Mouse (Mus musculus) liver, postnatal 0 days (tissue): ENCODE data around the gene Rnaseh2b. TPM values are rescaled to one million over a fixed set of nuclear protein-coding genes. Genes with fewer than 3 reads are reported as not detected.
A peak's percentile ranks its signal among the peaks of the same experiment; 100 is the strongest.

Experiments used
- ATAC-seq: fragments of 200-750 bp; cut with Nextera tagmentation; 2 replicates; pipeline ENCODE4 v1.8.0; 2017; ENCODE audit warnings: mild to moderate bottlenecking, moderate library complexity
- DNase-seq: peaks from one replicate; pipeline ENCODE4 v3.0.0-alpha.2; 2016
- H3K27ac ChIP-seq: fragments of 300-500 bp; sonication (generic); 2 replicates; pipeline ENCODE4 v1.5.1; 2014; ENCODE audit warnings: antibody characterized with exemption, moderate library complexity, mild to moderate bottlenecking, low read depth
- H3K27me3 ChIP-seq: fragments of 300-500 bp; sonication (generic); 2 replicates; pipeline ENCODE4 v1.6.1; 2014; ENCODE audit warnings: low read length, control low read depth, mixed read lengths; ENCODE audit not compliant: insufficient read depth
- H3K36me3 ChIP-seq: fragments of 300-500 bp; sonication (generic); replicated peaks from 2 replicates; pipeline ENCODE4 v1.6.1; 2014; ENCODE audit warnings: mild to moderate bottlenecking, control low read depth, low read length, moderate library complexity, mixed read lengths; ENCODE audit not compliant: insufficient read depth
- H3K4me1 ChIP-seq: fragments of 300-500 bp; sonication (generic); 2 replicates; pipeline ENCODE4 v1.6.1; 2014; ENCODE audit warnings: antibody characterized with exemption, mild to moderate bottlenecking, control low read depth; ENCODE audit not compliant: insufficient read depth
- H3K4me2 ChIP-seq: fragments of 300-500 bp; sonication (generic); 2 replicates; pipeline ENCODE4 v1.6.1; 2014; ENCODE audit warnings: low read depth, mild to moderate bottlenecking, low read length, moderate library complexity, mixed read lengths
- H3K4me3 ChIP-seq: fragments of 300-500 bp; sonication (generic); 2 replicates; pipeline ENCODE4 v1.5.1; 2014; ENCODE audit warnings: low read depth, low read length
- H3K9ac ChIP-seq: fragments of 300-500 bp; sonication (generic); replicated peaks from 2 replicates; pipeline ENCODE4 v1.6.1; 2014; ENCODE audit warnings: mild to moderate bottlenecking, moderate library complexity
- H3K9me3 ChIP-seq: fragments of 300-500 bp; sonication (generic); 2 replicates; pipeline ENCODE4 v1.6.1; 2016; ENCODE audit warnings: mild to moderate bottlenecking, control low read depth, low read length, mixed read lengths
- CTCF ChIP-seq: sonication (generic); IDR thresholded peaks from 2 replicates; pipeline ENCODE4 v1.5.1; 2016; ENCODE audit warnings: antibody characterized with exemption, low read depth
- EP300 ChIP-seq: IDR thresholded peaks from 2 replicates; pipeline ENCODE4 v1.6.1; 2016; ENCODE audit warnings: antibody characterized with exemption, low read depth, mild to moderate bottlenecking
- WGBS: fragments of 180-500 bp; shearing (Covaris S2); extraction: QIAGEN DNeasy Blood & Tissue Kit; methylation state at CpG from one replicate; pipeline ENCODE4 v1.1.7; 2014; ENCODE audit not compliant: insufficient replicate concordance; 5-methylcytosine and 5-hydroxymethylcytosine counted together
- polyA plus RNA-seq: library from polyadenylated mRNA; unstranded; fragments of >200 nt; fragmentation: Nextera tagmentation; extraction: Ambion mirVana; gene quantifications from 2 replicates; pipeline ENCODE4 v1.2.1, GENCODE M21; 2015

Gene Rnaseh2b
- 40.2 and 40.8 TPM in 2 replicates for polyA plus RNA-seq

DNA sequence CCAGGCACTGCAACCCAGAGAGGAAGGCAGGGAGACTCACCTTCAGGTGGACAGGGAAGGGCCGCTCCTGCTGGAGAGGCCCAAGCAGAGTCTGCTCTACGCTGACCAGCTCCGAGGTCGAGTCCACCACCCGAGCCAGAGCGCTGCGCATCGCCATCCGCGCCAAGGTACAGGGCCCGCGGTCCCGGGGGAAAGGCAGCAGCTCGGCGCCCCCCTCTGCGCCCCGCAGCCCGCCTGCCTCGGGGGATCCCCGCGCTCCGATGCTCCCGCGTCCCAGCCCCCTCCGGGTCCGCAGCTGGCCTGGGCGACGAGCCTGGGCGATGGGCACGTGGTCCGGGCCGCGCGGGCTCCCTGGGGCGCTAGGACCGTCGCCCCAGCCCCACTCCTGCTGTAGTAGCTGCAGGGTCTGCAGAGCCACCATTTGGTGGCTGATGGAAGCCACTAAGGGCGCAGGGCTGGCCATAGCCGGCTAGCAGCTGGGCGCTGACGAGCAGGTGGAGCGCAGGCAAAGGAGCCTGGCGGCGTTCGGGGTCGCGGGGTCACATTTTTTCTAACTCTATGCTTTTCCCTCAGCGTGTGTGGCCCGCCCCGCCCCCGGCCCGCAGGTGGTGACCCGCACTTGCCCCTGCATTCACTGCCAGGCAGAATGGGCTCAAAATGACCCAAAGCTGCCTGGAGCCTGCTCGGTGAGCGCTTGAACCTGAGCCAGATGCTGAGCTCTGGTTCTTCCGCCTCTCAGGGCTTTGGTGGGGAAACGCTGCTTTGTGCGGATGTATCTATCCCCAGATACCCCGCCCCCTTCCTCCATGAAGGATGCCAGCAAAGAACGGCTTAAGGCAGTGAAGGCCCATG lies at the start of gene Rnaseh2b, which contains the start of gene Dleu7:
TSS of gene Rnaseh2b (plus strand) at position 102 of the 852 bp plus-strand sequence.
TSS of gene Dleu7 (minus strand) at position 560 of the 852 bp plus-strand sequence.
- Histone ChIP-seq H3K4me3 (peak within 1 kb of the TSS; percentile 47), H3K36me3 (no peaks in the 10 kb centered on the region), H3K4me1 (peaks cover 7% of the 10 kb centered on the region), H3K27me3 (peaks cover 10% of the 10 kb centered on the region; the same call in 1 of the 2 replicates), H3K4me2 (peak within 1 kb of the TSS; percentile 79), H3K27ac (no peak within 1 kb of the TSS), H3K9ac (peak within 1 kb of the TSS; percentile 41), H3K9me3 (no peaks in the 10 kb centered on the region)
- DNase-seq = peak; percentile 27
- ATAC-seq = no peak; the same call in 1 of the 2 replicates
- no peak for TF ChIP-seq CTCF
- no peak for TF ChIP-seq EP300
- 2% methylated on average over 55 of the region's 60 CpGs for WGBS

DNA sequence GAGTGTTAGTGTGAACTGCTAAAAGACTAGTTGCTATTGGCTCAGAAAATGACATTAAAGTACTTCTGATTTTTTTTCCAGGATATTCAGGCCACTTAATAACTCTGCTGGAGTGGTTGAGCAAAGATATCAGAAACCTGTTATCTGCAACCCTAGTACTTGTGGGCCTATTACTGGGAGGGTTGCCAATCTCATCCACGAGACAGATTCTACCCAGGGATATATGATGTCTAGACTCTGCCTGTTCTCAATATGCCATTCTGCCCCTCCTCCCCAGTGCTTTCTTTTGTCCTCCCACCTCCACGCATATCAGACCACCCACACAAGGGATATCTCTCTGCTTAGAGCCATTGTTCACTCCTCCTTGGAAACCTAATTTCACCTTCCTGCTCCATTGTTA lies 48.9 kb upstream of the Rnaseh2b start:
- Histone ChIP-seq H3K27me3 (no peaks in the 10 kb centered on the region), H3K4me2 (no peak overlapping the region), H3K4me1 (no peaks in the 10 kb centered on the region), H3K9me3 (no peaks in the 10 kb centered on the region), H3K9ac (no peak overlapping the region), H3K27ac (no peak overlapping the region), H3K36me3 (no peaks in the 10 kb centered on the region), H3K4me3 (no peak overlapping the region)
- no peak for ATAC-seq
- TF ChIP-seq CTCF = no peak
- no peak for TF ChIP-seq EP300
- DNase-seq = no peak
- WGBS = 48% methylated on average over 2 of the region's 2 CpGs

DNA sequence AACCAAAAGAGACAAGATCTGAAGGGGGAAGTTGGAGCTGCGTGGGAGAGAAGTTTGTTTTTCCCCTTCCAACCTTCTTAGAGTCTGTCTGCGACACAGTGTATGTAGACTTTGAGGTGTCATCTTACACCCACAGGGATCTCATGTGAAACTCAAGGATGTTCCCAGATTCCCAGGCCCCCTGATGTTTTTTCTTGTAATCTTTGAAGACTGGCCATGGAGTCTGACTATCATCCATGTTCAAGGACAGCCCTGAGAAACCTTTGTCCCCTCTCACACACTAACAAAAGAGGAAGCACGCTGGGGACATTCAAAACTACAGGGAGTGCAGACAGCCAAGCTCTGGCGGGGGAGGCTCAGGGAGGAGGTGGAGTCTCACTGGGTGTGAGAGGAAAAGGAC lies 46.8 kb upstream of the Rnaseh2b start:
- Histone ChIP-seq H3K4me1 (no peaks in the 10 kb centered on the region), H3K27me3 (no peaks in the 10 kb centered on the region), H3K9me3 (no peaks in the 10 kb centered on the region), H3K9ac (no peak overlapping the region), H3K27ac (no peak overlapping the region), H3K4me3 (no peak overlapping the region), H3K36me3 (no peaks in the 10 kb centered on the region), H3K4me2 (no peak overlapping the region)
- DNase-seq = peak; percentile 22
- no peak for TF ChIP-seq EP300
- TF ChIP-seq CTCF = no peak
- peak; percentile 53; the same call in 1 of the 2 replicates for ATAC-seq
- WGBS = 12% methylated on average over 4 of the region's 4 CpGs

DNA sequence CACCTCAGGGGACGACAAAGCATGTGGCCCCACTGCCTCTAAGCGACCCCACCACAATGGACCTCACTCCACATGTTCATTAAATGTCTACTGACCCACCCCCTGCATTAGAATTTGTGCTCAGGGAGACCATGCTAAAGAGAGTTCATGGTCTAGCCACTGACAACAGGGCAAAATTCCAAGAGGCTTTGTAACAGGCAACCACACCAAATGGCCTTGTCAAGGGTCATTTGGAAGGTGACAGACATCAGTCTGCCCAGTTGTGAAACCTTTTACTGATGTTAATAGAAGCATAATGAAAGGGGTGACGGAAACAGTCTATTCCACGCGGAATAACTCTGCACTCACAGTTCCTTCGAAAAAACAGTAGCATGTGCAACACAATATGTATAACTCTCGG lies 44.0 kb upstream of the Rnaseh2b start:
- ATAC-seq = no peak
- no peaks in the 10 kb centered on the region for H3K36me3 ChIP-seq
- H3K4me3 ChIP-seq = no peak overlapping the region
- TF ChIP-seq CTCF (no peak), EP300 (no peak)
- H3K27me3 ChIP-seq = no peaks in the 10 kb centered on the region
- no peaks in the 10 kb centered on the region for H3K4me1 ChIP-seq
- WGBS = 74% methylated on average over 7 of the region's 7 CpGs
- DNase-seq = no peak
- no peak overlapping the region for H3K9ac ChIP-seq
- no peak overlapping the region for H3K4me2 ChIP-seq
- no peaks in the 10 kb centered on the region for H3K9me3 ChIP-seq
- H3K27ac ChIP-seq = no peak overlapping the region

DNA sequence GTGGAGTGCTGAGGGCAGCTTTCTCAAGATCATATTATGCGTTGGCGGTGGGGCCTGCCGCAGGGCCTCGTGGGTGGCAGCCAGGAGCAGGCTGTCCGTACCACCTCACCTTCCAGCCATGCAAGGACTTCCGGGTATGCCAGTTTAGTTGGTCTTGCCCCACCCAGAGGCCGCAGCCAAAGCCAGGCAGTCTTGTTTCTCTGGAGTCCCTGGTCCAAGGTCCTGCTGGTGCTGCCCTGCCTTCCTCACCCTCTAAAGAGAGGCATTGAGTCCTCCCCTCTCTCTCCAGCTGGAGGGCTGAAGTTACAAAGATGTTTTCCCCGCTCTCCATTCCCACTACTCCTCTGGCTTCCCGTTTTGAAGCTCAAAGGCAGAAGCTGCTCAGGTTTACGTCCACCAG lies 43.6 kb upstream of the Rnaseh2b start:
- H3K36me3 ChIP-seq = no peaks in the 10 kb centered on the region
- no peaks in the 10 kb centered on the region for H3K9me3 ChIP-seq
- ATAC-seq (no peak), DNase-seq (no peak)
- H3K9ac ChIP-seq = no peak overlapping the region
- 83% methylated on average over 10 of the region's 10 CpGs for WGBS
- H3K27ac ChIP-seq = no peak overlapping the region
- H3K4me1 ChIP-seq = no peaks in the 10 kb centered on the region
- TF ChIP-seq EP300 = no peak
- no peak for TF ChIP-seq CTCF
- H3K27me3 ChIP-seq = no peaks in the 10 kb centered on the region
- no peak overlapping the region for H3K4me2 ChIP-seq
- no peak overlapping the region for H3K4me3 ChIP-seq

DNA sequence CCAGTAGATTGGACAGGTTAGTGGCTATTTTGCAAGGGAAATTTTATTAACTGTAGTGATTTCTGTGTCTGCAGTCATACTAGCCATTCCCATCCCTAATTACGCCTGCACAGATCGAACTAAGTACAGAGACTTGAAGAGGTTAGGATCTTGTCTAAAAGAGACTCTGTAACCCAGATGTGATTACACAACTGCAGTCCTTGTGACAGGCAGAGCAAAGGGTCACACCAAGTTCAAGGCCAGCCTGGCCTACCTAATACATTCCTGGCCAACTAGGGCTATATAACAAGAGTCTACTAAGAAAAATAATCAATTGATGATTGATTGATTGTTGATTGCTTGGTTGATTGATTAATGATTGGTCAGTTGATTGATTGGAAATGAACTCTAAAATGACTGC lies 43.1 kb upstream of the Rnaseh2b start:
- Histone ChIP-seq H3K4me1 (no peaks in the 10 kb centered on the region), H3K27me3 (no peaks in the 10 kb centered on the region), H3K9ac (no peak overlapping the region), H3K27ac (no peak overlapping the region), H3K9me3 (no peaks in the 10 kb centered on the region), H3K4me3 (no peak overlapping the region), H3K4me2 (no peak overlapping the region), H3K36me3 (no peaks in the 10 kb centered on the region)
- 75% methylated on average over 2 of the region's 2 CpGs for WGBS
- no peak for TF ChIP-seq CTCF
- no peak for TF ChIP-seq EP300
- ATAC-seq (no peak), DNase-seq (no peak)
